Mouse (Mus musculus): ENCODE data around the gene Jrkl. TPM values are rescaled to one million over a fixed set of nuclear protein-coding genes. Genes with fewer than 3 reads are reported as not detected.

The Jrkl gene
- total RNA-seq, 2 experiments from 2014 or later, result 6.3 to 8.8 TPM

Other genes starting within 250 kb of the Jrkl start
- gene Ccdc82, start 1.1 kb upstream of the Jrkl start, total RNA-seq (2021), result 10 to 100 TPM; 13.8 to 14.5 TPM
- 1 to 10 TPM; 5.9 to 7.4 TPM for gene Maml2, start 52.1 kb upstream of the Jrkl start, total RNA-seq (2021)
- not detected for gene Gm17571, start 200.9 kb upstream of the Jrkl start, total RNA-seq (2021)

Data from adrenal gland, postnatal 36 days (tissue).